Mouse (Mus musculus) left cerebral cortex, postnatal 36 days (tissue): ENCODE data around the gene Akap13. TPM values are rescaled to one million over a fixed set of nuclear protein-coding genes. Genes with fewer than 3 reads are reported as not detected.

Source experiments
- DNase-seq, 2 experiments: peaks; one replicate each; pipeline ENCODE4 v3.0.0; 2021 to 2022; ENCODE audit warnings: low spot score in 2 of 2, mixed read lengths in 1 of 2
- intact Hi-C: fragments of 180-260 bp; cut with DNase I; formaldehyde crosslinking; loops from one replicate; pipeline ENCODE4 v1.15.1; 2025
- total RNA-seq, 2 experiments: library from RNA; stranded (reverse); gene quantifications; 2 replicates each; pipeline ENCODE4 v1.2.3; 2021

The Akap13 gene
- 10 to 100 TPM; 17.4 to 26.4 TPM for total RNA-seq

DNA sequence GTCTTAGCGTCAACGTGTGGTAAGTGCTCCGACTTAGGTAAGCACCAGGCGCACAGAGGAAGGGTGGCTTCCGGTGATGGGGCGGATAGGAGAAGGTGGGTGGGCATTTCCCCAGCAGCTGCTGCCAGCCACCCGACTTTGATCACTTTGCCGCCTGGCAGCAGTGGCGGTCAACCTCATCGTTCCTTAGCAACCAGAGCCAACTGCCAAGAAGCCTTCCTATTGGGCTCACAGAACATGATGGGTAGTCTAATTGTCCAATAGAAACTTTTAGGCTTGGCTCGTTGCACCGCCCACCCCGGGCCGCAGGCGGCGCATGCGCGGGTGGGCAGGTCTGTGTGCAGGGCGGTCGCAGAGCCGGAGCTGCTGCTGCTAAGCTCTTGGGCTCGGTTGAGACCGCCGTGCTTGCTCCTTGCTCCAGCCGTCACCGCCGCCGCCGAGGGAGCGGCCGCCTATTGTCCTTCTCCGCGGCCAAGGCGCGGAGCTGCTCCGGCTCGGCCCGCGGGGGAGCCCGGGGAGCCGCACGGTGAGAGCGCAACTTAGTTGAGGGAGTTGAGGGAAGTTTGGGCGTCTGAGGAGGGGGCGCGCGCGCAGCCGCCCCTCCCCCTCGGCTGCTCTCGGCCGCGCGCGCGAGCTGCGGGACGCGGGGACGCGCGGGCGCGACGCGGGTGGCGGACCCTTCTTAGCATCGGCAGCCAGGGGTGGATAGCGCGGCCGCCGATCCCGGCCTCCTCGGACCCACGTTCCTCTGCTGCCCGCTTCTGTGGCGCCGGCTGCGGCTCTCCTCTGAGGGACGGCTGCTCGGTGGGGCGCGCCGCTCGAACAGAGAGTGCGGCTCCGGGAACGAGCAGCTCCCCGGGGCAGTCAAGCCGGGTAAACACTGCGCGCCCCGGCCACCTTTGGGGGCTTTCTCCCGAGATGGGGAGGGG, at the start of gene Akap13:
TSS of gene Akap13 (plus strand) at position 312 of the 929 bp plus-strand sequence.
- DNase-seq, result peak; percentile 97 to 98
- intact Hi-C loops, result no loop called here

GRCm38 (mm10) chr7:75410641-75411040, 44.7 kb upstream of the Akap13 start:
- intact Hi-C loops, result no loop called here
- no peak for DNase-seq

DNA sequence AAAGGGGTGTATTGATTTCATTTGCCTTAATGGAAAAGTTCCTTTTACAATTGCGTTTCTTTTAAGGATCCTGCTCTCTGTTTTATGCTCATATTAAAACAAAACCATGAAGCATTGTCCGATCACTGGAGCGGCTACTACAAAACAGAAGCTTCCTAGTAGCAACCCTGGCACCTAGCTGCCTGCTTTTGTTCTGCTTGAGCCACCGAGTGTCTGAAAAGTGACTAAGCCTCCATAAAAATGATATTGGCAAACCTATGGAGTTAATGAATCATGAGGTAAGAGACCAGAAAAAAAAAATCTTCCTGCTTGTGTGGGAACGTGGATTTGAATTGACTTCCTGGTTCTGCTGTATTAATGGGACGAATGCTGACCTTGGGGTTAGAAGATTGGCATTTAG, 44.1 kb upstream of the Akap13 start:
- no peak for DNase-seq
- intact Hi-C loops, result no loop called here

- intact Hi-C loops, result no loop called here
- no peak for DNase-seq
Observed at GRCm38 (mm10) chr7:75412011-75412510, 43.3 kb upstream of the Akap13 start.

- DNase-seq, result no peak
- intact Hi-C loops, result no loop called here
Observed at GRCm38 (mm10) chr7:75412568-75412967, 42.8 kb upstream of the Akap13 start.

- DNase-seq, result no peak
- intact Hi-C loops, result no loop called here
Observed at GRCm38 (mm10) chr7:75413903-75414302, 41.4 kb upstream of the Akap13 start.

- no peak for DNase-seq
- intact Hi-C loops, result no loop called here
Observed at GRCm38 (mm10) chr7:75414316-75414715, 41.0 kb upstream of the Akap13 start.

DNA sequence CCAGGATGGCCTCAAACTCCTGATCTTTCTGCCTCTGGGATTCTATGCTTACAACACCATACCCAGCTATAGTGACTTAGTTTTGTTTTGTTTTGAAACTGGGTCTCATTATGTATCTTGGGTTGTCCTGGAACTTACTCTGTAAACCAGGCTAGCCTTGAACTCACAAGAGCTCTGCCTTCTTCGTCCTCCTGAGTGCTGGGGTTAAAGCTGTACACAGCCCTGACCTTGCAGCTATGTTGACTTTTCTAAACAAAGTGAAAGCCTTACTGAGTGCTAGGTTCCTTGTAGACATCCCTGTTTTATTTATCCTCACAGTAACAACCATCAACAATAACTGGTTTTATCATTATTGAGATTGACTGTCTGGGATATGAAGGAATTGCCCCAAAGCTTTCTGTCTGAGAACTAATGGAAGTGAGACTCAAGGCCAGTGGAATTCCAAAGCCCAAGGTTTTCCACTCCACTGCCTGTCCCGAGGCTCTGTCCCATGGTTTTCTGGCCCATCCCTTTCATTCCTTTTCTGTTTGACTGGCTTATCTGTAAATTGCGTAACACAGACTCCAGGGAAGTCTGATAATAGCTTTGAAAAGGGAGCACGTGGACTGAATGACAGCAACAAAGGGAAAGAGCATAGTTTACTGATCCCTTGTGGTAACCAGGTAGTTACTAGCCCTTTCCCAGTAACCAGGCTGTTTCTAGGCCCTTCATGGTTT, 40.0 kb upstream of the Akap13 start:
- no peak for DNase-seq
- intact Hi-C loops, result no loop called here

DNA sequence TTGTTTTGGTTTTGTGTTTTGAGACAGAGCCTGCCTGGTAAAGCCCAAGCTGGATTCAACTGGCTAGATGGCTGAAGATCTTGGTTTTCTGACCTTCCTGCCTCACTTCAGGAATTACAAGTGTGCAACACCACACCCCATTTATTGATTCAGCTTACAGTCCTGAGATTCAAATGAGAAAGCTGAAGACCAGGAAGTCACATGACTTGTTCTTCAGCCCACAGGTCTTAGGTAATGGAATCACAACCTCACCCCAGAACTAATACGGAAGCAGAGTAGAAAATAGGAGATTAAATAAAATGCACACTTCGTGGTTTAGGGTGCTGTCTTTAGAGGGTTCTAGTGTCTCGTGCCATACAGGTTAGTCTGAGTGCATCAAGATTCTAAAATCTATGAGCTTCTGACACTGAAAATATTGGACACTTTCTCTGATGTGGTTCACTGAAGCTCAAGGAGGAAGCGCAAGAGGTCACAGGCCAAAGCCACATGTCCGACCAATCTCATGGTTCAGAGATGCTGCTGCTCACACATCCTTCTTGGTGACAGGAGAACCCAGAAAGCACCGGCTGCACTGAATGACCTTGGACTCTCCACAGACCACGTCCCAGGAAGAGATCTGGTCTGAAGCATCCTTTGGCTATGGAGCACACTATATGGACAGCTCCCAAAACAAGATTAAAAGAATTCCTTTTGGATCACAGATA, 39.3 kb upstream of the Akap13 start:
- intact Hi-C loops, result no loop called here

DNA sequence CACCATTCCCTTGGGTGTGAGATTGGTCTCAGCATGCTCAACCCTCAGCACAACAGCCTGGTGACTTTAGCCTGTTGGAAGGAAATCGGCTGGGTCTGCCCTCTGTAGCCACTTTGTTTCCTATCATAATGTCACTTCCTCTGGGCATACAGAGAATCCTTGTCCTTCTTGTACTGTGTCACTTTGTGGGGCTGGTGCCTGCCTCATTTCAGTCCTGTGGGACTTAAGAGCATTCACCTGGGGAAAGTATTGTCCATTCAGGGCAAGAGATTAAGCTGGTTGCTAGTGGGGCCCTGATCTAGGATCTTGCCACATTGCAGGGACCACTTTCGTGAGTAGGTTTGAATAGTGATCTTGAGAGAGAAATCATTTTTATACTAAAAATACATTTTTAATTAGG, 34.4 kb upstream of the Akap13 start:
- intact Hi-C loops, result no loop called here
- no peak for DNase-seq

More for the DNA sequence above, 39.3 kb upstream of the Akap13 start:
- DNase-seq, result no peak

GRCm38 (mm10) chr7:75424121-75424520, 31.2 kb upstream of the Akap13 start:
- intact Hi-C loops, result loop anchor here (2.0 kb wide), 1 partner anchor 15 kb away; no protein-coding TSS in a partner anchor
- DNase-seq, result no peak

DNA sequence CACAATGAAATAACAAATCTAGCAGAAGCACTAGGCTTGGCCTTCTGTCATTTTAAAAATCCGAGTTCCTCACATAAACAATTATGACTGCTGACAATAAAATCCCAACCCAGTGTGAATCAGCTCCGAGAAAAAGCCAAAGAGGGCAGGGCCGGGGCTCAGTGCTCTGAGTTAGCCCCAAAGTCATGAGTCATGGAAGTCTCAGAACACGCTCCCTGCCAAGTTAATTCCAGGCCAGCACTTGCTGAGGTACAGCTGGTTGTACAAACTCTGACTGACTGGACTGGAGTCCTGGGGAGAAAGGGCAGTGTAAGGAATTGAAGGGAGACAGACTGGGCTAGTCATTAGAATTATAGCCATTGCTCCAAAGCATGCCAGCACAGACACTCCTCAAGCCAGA, 28.0 kb upstream of the Akap13 start:
- intact Hi-C loops, result no loop called here
- no peak for DNase-seq

DNA sequence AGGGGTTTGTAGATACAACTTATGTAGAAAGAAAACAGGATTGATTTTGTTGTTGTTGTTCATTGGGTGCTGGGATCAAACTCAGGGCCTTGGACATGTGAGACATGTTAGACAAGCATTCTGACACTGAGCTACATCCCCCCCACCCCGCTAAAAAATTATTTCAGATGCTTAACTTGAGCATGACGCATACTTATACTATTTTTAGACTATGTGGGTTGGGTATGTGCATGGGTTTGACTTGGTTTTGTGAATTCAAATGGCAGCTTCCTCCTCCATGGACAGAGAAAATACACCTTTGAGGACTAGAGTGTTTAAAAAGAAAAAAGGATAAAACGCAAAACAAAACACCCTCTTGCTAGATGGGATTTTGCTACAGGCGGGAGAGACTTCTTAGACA, 26.4 kb upstream of the Akap13 start:
- DNase-seq, result no peak
- intact Hi-C loops, result no loop called here

GRCm38 (mm10) chr7:75430550-75430949, 24.8 kb upstream of the Akap13 start:
- no peak for DNase-seq

DNA sequence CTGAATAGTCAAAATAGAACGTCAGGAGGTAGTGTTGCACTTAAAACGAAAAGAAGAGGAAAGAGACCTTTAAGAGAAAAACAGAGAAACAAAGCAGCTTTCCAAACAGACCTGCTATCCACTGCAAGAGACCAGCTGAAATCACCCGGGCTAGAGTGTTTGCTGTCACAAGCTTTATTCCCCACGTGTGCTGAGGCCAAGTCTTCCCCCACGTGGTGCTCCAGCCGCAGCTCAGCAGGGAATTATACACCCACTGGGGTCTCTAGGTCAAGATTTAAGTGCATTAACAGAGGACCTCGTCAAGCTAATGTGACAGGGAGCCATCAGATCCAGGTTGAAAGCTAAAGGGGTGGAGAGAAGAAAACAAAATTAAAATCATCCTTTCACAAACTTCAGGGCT, 24.3 kb upstream of the Akap13 start:
- intact Hi-C loops, result no loop called here
- DNase-seq, result no peak

More at GRCm38 (mm10) chr7:75430550-75430949, 24.8 kb upstream of the Akap13 start:
- intact Hi-C loops, result no loop called here

GRCm38 (mm10) chr7:75432046-75432445, 23.3 kb upstream of the Akap13 start:
- intact Hi-C loops, result no loop called here
- no peak for DNase-seq

DNA sequence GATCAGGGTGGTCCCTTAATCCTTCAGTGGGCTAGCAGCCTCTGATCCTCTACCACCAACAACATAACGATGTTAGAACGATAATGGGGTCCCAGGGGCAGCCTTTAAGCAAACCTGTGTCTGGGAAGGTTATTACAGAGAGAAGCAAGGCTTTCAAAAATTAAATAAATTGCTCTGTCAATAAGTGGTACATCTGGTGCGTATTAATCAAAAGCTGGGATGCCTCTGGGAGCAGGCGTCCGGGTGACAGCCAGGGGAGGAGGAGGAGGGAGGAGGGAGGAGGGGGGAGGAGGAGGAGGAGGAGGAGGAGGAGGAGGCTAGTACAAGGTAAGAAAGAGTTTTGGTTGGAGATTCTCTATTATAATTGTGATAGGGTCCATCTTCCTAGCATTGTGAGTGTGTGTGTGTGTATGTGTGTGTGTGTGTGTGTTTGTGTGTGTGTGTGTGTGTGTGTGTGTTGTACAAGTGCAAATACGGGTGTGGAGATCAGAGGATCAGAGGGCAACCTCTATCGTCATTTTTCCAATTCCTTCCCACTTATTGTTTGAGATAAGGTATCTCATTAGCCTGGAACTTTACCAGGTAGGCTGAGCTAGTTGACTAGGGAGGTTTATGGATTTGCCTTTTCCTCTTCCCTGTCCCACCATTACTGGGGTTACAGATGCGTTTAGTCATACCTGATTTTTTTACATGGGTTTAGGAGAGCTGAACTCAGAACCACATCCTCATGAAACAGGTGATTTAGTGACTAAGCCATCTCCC, 18.7 kb upstream of the Akap13 start:
- intact Hi-C loops, result no loop called here
- no peak for DNase-seq

- DNase-seq, result no peak
- intact Hi-C loops, result loop anchor here (2.0 kb wide), 1 partner anchor 15 kb away; no protein-coding TSS in a partner anchor
Observed at GRCm38 (mm10) chr7:75439570-75439969, 15.8 kb upstream of the Akap13 start.

GRCm38 (mm10) chr7:75440241-75440640, 15.1 kb upstream of the Akap13 start:
- DNase-seq, result no peak

More at GRCm38 (mm10) chr7:75440241-75440640, 15.1 kb upstream of the Akap13 start:
- intact Hi-C loops, result no loop called here
